Mouse (Mus musculus) 3134 (cell line): Measurements from ENCODE around the gene Tnni3.

Experiments used
- DNase-seq: peaks from one replicate; pipeline ENCODE4 v3.0.0-alpha.2; 2011; ENCODE audit warnings: low spot score; ENCODE audit not compliant: insufficient read length; ENCODE audit errors: extremely low read depth

The Tnni3 gene

DNA sequence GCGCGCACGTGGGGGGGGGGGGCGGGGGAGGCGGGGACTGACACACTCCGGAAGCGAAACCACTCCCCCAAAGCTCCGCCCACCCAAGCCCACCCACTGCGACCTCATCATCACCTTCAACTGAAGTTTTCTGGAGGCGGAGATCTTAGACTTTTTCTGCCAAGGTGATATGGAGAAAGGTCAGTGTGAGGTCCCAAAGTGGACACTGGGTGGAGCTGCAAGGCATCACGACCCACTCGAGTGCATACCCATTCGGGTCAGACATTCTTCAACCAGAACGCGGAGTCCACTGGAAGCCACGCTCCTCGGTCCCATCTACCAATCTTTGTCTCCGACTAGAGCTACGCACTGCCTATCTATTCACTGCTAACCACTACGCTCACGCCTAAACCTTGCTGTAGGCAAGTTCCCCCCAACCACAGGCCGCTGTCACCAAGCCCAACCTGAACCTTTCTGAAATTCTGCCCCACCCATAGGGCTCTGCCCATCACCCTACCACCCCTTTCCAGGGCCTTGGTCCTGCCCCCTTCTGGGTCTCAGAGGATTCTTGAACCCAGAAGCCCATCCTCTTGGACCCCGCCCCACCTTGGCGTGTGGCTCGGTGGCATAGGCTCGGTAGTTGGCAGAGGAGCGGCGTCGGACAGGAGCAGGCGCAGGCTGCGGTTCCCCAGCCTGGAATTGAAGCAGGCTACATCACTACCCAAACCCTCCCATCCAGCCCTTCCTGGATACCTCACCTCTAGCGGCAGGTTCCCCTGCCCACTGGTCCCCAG lies 2.6 kb downstream of the Tnni3 start:
- DNase-seq: no peak

DNA sequence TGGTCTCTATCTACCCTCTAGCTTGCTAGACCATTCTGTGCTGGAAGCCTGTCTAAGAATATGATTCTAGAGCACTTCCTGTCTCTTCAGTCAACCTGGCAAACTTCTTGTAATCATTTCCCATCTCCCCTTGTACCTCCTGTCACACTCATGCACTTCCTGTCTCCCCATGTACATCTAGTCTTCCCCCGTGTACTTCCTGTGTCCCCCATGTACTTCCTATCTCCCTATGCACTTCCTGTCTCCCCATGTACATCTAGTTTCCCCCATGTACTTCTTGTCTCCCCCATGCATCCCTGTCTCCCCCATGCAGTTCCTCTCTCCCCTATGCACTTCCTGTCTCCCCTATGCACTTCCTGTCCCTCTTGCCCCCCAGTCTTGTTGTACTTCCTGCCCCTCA lies 5.5 kb downstream of the Tnni3 start:
- no peak for DNase-seq

DNA sequence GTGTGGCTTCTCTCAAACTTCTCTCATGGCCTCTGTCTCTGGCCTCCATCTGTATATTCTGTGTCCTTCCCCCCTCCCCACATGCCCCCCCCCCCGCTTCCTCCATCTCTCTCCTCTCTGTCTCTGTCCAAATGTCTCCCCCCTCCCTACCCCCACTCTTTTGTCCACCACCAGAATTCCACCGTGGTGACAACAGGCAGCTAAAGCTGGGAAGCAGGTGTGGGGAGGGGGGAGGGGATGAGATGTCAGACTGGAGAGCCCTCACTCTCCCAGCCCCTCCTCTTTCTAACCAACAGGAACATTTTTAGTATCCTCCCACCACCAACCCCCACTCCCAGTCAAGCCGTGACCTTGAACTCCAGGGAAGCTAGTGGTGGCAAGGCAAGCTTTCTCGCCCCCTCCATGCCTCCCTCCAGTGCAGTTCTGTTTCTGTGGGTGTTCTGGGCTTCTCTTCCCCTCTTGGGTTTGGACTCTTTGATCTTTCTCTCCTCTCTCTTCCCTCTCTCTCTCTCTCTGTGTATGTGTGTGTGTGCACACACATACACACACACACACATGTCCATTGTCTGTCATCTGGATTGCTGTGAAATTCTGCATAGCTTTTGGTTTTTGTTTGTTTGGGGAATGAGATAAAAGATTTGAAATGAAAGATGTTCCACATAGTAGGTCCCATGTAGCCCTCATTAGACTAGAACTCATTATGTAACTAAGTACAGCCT lies 7.5 kb downstream of the Tnni3 start, which contains the start of gene Tnnt1:
TSS of gene Tnnt1 (minus strand) at position 51 of the 719 bp plus-strand sequence.
- DNase-seq: no peak

DNA sequence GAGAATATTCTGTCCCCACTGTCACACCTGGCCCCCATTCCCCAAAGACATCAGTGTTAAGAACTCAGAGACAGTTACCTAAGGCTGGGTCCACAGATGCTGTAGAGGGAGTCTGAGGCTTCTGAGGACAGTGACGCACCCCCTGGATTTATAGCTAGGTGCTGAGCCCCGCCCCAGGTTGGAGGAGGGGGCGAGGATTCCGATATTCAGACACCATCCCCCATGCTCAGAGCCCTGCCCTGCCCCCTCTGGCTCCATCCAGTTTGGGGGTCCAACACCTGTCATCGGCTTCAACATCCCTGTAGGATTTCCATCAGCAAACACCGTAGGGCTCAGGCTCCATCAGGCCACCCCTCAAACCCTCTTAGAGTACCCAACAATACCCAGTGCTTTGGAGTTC lies 8.2 kb downstream of the Tnni3 start:
- no peak for DNase-seq

DNA sequence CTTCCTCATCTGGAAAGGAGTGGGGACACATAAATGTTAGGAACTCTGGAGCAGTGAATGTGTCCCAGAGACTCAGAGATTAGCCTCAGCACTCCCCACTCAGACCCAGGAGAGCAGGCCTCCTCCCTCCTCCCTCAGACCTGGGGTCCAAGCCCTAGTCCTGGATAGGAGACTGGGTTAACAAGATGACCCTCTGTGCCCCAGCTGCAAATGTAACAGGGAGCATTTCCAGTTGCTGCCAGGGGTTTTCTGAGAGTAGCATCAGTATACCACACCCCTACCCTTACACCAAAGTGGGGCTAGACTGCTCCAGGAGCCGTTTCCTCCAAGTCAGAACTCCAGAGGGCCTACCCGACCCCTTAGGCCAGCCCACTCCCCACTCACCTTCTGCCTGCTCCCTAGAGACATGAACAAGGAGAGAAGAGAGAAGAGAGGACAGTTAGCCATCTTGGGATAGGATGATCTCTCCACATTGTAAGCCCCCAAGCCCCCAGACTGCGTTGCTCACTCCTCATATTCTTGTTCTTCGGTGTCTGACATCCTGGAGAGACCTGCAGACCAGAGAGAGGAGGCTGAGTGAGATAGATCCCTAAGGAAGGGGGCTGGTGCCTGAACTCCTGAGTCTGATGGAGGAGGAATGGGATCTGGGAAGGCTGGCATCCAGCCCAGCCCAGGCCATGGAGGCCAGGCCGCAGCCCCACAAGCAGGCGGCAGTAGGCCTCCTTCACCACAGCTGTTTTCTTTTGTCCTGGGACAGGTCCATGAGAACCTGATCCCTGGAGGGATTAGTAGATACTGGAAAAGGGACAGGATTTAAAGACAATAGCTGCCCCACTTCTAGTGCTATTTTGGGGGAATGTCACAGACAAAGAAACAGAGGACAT lies 10.0 kb downstream of the Tnni3 start:
- DNase-seq: no peak

DNA sequence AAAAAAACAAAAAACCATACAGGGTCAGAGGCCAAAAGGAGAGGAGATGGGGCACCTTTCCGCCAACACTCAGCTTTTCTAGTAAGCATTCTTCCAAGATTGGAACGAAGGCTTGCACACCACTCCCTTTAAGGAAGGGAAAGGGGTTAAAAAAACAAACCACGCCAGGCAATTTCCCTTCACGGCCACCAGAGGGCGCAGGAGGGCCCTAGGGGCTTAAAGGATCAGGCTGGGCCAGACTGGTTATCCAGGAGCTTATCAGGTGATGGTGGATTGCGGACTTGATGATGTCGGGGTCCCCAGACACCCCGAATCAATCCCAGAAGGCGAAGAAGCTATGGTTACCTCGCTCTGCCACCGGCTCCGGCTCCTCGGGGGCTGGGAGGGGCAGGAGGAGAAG lies 10.8 kb downstream of the Tnni3 start:
- peak; percentile 24 for DNase-seq

DNA sequence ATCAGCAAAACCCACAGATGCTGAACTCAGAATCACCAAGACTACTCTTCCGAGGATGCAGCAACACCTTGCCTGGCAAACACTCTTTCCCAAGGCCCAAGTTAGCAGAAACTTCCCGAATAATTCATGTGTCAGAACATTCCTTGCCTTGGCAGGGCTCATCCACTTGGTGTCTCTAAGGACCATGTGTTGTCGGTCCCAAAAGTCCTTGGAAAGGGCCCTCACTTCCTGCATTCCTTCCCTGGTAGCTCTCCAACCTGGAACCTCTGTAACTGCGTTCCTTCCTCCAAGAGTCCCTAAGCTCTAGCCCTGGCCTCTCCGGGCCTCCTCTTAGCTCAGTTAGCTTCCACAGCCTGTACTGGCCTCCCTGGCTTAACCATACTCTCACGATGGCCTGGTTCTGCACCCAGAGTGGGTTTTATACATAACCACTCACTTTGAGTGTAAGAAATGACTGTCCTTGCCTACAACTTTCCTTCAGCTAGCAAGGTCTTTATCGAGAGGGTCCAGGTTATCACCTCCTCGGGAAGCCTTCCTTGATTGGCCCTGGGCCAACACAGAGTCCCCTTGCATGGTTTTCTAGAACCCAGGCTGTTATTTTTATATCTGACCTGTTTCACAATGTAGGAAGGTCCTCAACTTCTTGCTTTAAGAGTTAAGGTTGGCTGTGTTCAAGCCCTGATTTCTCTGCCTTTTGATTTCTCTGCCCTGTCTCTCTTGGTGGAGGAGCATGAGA lies 12.4 kb downstream of the Tnni3 start:
- no peak for DNase-seq

DNA sequence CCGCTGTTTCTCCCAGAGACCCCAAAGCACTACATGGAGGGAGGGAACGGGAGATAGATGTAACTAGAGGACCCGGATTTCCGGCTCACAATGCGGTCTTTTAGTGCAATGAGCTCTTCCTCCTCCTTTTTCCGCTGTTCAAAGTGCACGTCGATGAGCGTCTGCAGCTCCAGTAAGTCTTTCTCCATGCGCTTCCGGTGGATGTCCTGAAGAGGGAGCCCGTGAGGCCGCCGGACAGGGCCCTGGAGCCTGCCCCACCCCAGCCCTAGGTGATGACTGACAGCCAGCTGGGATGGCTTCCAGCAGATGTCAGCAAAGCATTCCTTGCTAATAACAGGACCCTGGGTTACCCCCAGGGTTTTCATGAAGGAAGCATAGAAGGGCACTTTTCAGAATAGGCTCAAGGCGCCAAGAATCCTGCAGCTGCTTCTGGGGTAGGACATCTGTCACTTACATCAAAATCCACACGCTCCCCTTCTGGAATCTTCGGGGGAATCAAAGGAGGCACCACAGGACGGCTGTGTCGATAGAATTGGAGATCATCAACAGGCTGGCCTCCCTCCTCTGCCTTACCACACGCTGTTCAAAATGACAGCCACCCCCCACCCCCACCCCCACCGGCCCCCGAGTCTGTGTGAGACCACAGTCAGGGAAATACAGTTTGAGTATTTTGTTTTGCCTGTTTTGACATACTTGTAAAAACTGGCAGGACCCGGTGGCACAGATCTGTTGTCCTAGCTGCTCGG lies 14.0 kb downstream of the Tnni3 start:
- peak; percentile 57 for DNase-seq

DNA sequence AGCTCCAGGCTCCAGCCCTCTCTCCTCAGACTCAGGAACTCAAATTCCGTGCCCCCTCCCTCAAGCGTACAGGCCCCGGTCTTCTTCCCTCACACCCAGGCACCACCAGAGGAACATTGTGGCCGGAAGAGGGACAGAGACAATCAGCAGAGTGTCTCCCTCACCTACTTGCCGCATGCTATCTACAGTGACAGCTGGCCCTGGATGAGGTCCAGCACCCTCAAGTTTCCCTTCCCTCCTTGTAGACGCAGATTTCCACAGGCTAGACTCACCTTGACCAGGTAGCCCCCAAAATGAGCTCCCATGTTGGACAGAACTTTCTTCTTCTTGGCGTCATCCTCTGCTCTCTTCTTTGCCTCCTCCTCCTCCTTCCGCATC lies 15.3 kb downstream of the Tnni3 start:
- no peak for DNase-seq

DNA sequence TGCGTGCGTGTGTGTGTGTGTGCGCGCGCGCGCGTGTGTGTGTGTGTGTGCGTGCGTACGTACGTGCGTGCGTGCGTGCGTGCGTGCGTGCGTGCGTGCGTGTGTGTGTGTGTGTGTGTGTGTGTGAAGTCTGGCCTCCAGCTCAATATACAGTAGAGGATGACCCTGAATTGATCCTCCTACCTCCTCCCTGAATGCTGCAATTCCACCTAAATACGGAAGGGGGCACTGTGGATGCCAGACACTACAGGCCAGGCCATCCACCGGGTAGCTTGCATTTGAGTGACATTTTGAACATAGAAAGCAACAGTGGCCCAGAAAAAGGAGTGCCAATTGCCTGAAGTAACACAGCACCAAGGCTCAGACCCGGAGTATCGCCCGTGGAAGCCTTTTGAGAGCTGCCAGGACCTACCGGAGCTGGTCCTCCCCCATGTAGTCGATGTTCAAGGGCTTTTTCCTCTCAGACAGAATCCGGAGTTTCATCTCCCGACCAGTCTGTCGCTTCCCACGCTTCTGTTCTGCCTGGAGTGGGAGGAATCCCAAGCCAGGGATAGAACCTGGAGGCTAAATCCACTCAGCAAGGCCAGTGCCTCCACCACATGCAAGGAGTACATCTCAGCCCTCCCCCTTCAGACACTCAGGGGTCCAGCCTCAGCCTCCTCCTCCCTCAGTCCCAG lies 15.8 kb downstream of the Tnni3 start:
- no peak for DNase-seq

DNA sequence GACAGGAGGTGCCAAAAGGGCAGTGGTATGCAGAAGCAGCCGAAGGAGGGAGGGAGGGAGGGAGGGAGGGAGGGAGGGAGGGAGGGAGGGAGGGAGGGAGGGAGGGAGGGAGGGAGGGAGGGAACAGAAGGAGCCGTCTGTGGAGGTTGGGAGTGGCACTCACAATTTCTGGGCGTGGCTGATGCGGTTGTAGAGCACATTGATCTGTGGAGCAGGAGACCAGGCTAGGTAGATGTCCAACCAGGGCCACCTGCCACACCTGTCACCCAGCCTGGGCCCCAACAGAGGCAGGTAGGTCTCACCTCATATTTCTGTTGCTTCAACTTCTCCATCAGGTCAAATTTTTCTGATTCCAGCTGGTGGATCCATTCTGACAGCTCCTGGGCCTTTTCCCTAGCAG lies 16.8 kb downstream of the Tnni3 start:
- DNase-seq: no peak

DNA sequence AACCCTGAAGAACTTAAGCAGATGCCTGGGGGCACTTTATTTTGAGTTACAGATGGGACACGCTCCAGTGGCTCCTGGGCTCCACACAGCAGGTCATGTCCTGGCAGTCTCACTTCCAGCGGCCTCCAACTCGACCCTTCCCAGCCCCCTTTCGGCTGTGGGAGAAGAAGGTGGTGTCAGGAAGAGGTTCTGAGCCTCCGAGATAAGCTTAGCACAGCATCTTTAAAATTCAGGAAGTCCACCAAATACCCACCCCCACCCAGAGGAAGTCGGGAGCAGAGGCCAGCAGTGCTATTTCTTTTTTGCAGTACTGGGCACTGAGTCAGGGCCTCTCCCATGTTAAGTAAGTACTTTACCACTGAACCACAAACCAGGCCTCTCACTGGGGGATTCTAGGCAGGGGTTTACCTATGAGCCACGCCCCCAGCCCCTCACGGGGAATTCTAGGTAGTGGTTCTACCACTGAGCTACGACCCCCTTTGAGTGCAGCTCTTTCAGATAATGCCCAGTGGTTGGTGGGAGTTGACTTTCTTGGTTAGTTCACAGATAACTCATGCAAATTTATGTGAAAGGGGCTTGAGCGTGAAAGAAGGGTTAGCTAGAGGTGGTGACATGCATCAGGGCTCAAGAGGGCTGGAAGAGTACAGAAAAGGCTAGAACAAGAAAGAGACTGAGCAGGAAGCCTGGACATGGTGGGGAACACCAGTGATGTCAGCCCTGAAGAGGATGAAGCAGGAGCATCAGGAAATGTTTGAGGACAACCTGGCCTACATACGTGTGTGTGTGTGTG lies 19.2 kb downstream of the Tnni3 start:
- DNase-seq: no peak

DNA sequence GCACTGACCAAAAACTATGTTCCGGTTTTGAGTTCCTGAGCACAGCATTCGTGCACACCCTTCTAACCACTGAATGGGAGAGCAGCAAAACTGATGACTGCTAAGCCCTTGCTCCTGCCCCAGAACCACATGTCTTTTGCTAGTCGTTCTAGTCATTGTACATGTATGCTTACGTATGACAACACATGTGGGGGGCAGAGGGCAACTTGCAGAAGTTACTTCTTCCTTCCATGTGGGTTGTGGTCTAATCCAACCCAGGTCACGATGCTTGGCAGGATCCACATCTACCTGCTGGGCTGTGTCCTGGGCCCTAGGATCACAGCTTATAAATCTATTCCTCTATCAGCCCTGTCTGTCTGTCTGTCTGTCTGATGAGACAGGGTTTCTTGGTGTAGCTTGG lies 20.2 kb downstream of the Tnni3 start:
- DNase-seq: no peak

DNA sequence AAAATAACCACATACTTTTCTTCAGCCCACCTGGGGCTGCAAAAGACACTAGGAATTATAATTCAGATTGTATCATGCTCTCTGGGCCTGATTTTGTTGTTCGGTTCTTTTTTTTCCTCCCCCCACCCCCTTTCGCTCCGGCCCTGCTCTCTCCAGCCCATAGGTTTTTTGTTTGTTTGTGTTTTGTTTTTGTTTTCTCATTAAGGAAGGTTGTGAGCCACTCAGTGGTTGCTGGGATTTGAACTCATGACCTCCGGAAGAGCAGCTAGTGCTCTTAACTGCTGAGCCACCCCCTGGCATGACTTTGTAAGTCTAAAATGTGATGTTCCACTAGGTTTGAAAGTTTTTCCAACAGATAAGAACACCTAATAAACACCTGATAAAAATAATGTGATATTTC lies 20.9 kb downstream of the Tnni3 start:
- no peak for DNase-seq

DNA sequence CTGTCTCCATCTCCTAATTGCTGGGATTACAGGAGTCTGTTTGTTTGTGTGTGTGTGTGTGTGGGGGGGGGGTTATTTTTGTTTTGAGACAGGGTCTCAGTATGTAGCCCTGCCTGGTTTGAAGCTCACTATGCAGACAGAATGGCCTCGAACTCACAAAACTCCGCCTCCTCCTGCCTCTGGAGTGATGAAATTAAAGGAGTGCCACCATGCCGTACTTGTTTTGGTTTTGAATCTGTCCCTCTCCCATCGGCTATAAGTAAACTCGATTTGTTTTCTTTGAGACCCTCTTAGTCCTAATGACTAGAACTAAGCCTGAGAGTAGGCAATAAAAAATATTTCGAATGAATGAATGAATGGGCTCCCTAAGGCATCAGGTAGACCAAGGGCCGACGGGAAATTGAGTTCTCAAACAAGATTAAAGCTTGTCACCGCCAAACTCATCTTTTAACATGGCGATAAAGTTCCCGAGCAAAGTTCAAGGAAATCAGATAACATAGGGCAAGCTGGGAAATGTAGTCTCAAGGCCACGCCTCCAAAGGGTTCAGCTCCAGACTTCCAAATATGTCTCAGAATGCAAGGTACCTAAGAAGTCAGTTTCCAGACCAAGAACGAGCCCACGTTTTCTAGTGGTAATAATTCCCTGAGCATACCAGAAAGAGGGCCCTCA lies 21.5 kb downstream of the Tnni3 start:
- peak; percentile 35 for DNase-seq

DNA sequence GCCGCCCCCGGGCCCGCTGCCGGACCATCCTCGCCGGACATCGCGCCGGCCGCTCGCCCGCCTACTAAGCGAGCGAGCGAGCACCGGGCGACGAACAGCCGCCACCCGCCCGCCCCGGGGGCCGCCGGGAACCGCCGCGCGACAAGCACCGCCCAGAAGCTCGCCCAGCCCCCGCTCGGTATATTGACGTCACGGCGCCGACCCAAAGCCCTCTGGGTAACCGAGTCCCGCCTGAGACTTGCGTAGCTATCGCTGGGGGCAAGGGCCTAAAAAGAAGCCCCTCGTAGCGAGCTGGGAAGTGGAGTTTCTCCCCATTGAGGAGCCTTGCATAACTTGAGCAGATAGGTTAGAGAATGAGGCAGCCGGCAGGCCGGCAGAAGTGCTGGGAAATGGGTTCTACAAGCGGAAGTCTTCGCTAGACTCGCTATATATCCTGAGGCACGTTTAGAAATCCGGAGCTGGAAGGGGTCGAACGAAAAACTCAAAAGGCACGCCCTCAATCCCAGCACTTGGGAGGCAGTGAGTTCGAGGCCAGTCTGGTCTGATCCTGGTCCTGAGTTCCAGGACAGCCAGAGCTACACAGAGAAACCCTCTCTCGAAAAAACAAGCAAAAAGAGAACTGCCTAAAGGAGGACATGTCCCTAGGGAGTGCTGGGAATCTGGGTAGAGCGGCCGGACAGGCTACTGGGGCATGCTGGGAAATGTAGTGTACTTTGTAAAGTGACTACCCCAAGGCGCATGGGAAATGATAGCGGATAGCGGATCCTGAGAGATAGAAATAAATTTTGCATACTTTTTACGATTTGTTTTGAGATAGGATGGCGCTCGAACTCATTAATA lies 22.3 kb downstream of the Tnni3 start, which contains the start of gene Ppp1r12c:
TSS of gene Ppp1r12c (minus strand) at position 123 of the 840 bp plus-strand sequence.
- peak; percentile 86 for DNase-seq

DNA sequence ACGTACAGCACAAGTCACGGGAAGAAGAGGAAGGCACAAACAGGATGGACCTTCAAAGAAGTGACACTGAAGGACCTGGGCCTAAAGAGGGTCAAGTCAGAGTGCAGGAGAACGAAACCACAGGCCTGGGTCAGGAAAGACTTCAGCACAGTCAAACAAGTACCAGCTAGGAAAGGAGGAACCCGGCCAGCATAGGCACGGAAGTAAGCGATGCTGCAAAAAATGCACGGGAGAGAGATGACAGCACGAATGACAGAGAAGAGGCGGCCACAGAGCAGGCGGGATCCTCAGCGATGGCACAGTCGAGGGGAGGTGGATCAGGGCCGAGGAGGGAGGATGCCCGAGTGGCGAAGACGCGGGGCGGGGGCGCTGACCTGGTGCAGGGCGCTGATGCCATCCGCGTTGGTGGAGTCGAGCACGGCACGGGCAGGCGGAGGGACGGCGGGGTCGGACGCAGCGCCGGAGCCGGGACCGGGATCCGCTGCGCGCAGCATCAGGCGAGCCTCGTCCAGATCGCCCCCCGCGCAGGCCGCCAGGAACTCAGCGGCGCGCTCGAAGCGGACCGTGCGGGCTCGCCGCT lies 23.0 kb downstream of the Tnni3 start:
- DNase-seq: peak; percentile 55
